Mouse (Mus musculus) liver, postnatal 0 days (tissue): ENCODE results near the gene Kiz.

ENCODE experiments used
- CTCF ChIP-seq: sonication (generic); IDR thresholded peaks from 2 replicates; pipeline ENCODE4 v1.5.1; 2016; ENCODE audit warnings: antibody characterized with exemption, low read depth
- EP300 ChIP-seq: IDR thresholded peaks from 2 replicates; pipeline ENCODE4 v1.6.1; 2016; ENCODE audit warnings: antibody characterized with exemption, low read depth, mild to moderate bottlenecking

DNA sequence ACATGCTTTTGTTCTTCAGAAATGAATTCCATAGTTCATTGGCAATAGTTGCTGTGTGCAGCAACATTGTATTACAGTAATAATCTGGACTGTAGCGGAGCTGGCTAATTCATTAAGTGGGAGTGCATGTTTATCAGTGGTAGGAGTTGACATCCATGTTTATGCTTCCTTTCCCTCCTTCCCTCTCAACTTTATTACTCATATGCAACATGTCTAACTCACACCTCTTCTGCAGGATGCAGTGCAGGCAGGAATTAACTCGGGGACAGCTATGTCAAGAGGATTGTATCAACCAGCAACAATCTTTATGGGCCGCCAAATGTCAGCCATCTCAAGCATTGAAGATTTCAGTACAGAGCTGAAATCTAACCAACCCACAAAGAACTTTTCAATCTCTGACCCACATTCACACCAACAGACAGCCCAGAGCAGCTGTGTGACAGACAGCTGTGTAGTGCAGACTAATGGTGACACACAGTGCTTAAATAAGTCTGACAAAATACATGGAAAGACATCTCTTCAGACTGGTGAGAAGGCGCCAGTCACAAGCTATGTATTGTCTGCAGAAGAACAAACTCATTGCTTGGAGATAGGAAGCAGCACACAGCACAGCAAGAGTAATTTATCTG is 33.2 kb downstream of the Kiz start:
- TF ChIP-seq EP300 (no peak), CTCF (no peak)
